Mouse (Mus musculus): ENCODE data around the gene Tshb. TPM values are rescaled to one million over a fixed set of nuclear protein-coding genes. Genes with fewer than 3 reads are reported as not detected.

Gene Tshb
- polyA plus RNA-seq, 1 experiment from 2014 or later, result 0.08 TPM

- Histone ChIP-seq H3K4me2 (replicated peaks) (no peak overlapping the region), H3K27ac (replicated peaks) (no peak overlapping the region), H3K4me3 (no peak overlapping the region), H3K27me3 (no peaks in the 10 kb centered on the region), H3K9me3 (no peaks in the 10 kb centered on the region), H3K36me3 (no peaks in the 10 kb centered on the region), H3K9ac (replicated peaks) (no peak overlapping the region), H3K4me1 (peaks cover 19% of the 10 kb centered on the region)
- 84% methylated on average over 6 of the region's 6 CpGs for WGBS
- no peak for ATAC-seq (replicated peaks)
Observed at GRCm38 (mm10) chr3:102736436-102736835, 46.1 kb downstream of the Tshb start.

- Histone ChIP-seq H3K4me3 (peak overlapping the region; percentile 72), H3K9ac (replicated peaks) (peak overlapping the region; percentile 68), H3K27ac (replicated peaks) (no peak overlapping the region), H3K4me1 (peaks cover 19% of the 10 kb centered on the region), H3K9me3 (no peaks in the 10 kb centered on the region), H3K4me2 (replicated peaks) (peak overlapping the region; percentile 81), H3K36me3 (no peaks in the 10 kb centered on the region), H3K27me3 (no peaks in the 10 kb centered on the region)
- ATAC-seq (replicated peaks), result peak; percentile 23; the same call in 1 of the 2 replicates
- 43% methylated on average over 6 of the region's 6 CpGs for WGBS
Observed at GRCm38 (mm10) chr3:102735638-102736037, 46.9 kb downstream of the Tshb start.

GRCm38 (mm10) chr3:102735031-102735558, 47.4 kb downstream of the Tshb start:
- peak overlapping the region; percentile 44; the same call in 1 of the 2 replicates for H3K27ac ChIP-seq (replicated peaks)
- 1% methylated on average over 33 of the region's 33 CpGs for WGBS
- H3K4me3 ChIP-seq, result peak overlapping the region; percentile 72
- H3K27me3 ChIP-seq, result no peaks in the 10 kb centered on the region
- no peaks in the 10 kb centered on the region for H3K36me3 ChIP-seq
- H3K9ac ChIP-seq (replicated peaks), result peak overlapping the region; percentile 68
- ATAC-seq (replicated peaks), result peak; percentile 80
- H3K4me2 ChIP-seq (replicated peaks), result peak overlapping the region; percentile 81
- H3K4me1 ChIP-seq, result peaks cover 19% of the 10 kb centered on the region
- no peaks in the 10 kb centered on the region for H3K9me3 ChIP-seq

- Histone ChIP-seq H3K27me3 (no peaks in the 10 kb centered on the region), H3K4me2 (replicated peaks) (peak within 1 kb of the TSS; percentile 81), H3K27ac (replicated peaks) (peak within 1 kb of the TSS; percentile 44), H3K9me3 (no peaks in the 10 kb centered on the region), H3K36me3 (no peaks in the 10 kb centered on the region), H3K4me3 (peak within 1 kb of the TSS; percentile 72), H3K9ac (replicated peaks) (peak within 1 kb of the TSS; percentile 68), H3K4me1 (peaks cover 19% of the 10 kb centered on the region)
- ATAC-seq (replicated peaks), result peak; percentile 79
- WGBS, result under 1% methylated on average over 52 of the region's 54 CpGs
Observed at GRCm38 (mm10) chr3:102734313-102735030, 48.0 kb downstream of the Tshb start, which contains the start of gene Tspan2. Tspan2 (plus strand) TSS chr3:102734529.

GRCm38 (mm10) chr3:102733936-102734312, 48.6 kb downstream of the Tshb start:
- peak overlapping the region; percentile 68 for H3K9ac ChIP-seq (replicated peaks)
- peak; percentile 2 for ATAC-seq (replicated peaks)
- H3K9me3 ChIP-seq, result no peaks in the 10 kb centered on the region
- H3K4me3 ChIP-seq, result peak overlapping the region; percentile 72
- no peaks in the 10 kb centered on the region for H3K27me3 ChIP-seq
- 27% methylated on average over 6 of the region's 6 CpGs for WGBS
- H3K4me1 ChIP-seq, result peaks cover 19% of the 10 kb centered on the region
- H3K27ac ChIP-seq (replicated peaks), result peak overlapping the region; percentile 36
- no peaks in the 10 kb centered on the region for H3K36me3 ChIP-seq
- H3K4me2 ChIP-seq (replicated peaks), result peak overlapping the region; percentile 81

- 96% methylated on average over 3 of the region's 3 CpGs for WGBS
- Histone ChIP-seq H3K27me3 (no peaks in the 10 kb centered on the region), H3K4me1 (peaks cover 19% of the 10 kb centered on the region), H3K9ac (replicated peaks) (no peak overlapping the region), H3K9me3 (no peaks in the 10 kb centered on the region), H3K27ac (replicated peaks) (no peak overlapping the region), H3K36me3 (no peaks in the 10 kb centered on the region), H3K4me3 (no peak overlapping the region), H3K4me2 (replicated peaks) (no peak overlapping the region)
- no peak for ATAC-seq (replicated peaks)
Observed at GRCm38 (mm10) chr3:102733050-102733449, 49.5 kb downstream of the Tshb start.

- H3K9me3 ChIP-seq, result no peaks in the 10 kb centered on the region
- H3K4me3 ChIP-seq, result no peak overlapping the region
- no peak for ATAC-seq (replicated peaks)
- H3K4me1 ChIP-seq, result peaks cover 19% of the 10 kb centered on the region
- H3K27ac ChIP-seq (replicated peaks), result no peak overlapping the region
- no peak overlapping the region for H3K4me2 ChIP-seq (replicated peaks)
- no peak overlapping the region for H3K9ac ChIP-seq (replicated peaks)
- 89% methylated on average over 4 of the region's 4 CpGs for WGBS
- H3K27me3 ChIP-seq, result no peaks in the 10 kb centered on the region
- H3K36me3 ChIP-seq, result no peaks in the 10 kb centered on the region
Observed at GRCm38 (mm10) chr3:102732619-102733018, 49.9 kb downstream of the Tshb start.

GRCm38 (mm10) chr3:102731112-102731511, 51.4 kb downstream of the Tshb start:
- H3K4me1 ChIP-seq, result peaks cover 11% of the 10 kb centered on the region
- no peak overlapping the region for H3K4me3 ChIP-seq
- no peaks in the 10 kb centered on the region for H3K9me3 ChIP-seq
- H3K9ac ChIP-seq (replicated peaks), result no peak overlapping the region
- H3K27me3 ChIP-seq, result no peaks in the 10 kb centered on the region
- H3K27ac ChIP-seq (replicated peaks), result no peak overlapping the region
- H3K36me3 ChIP-seq, result no peaks in the 10 kb centered on the region
- no peak for ATAC-seq (replicated peaks)
- 64% methylated on average over 3 of the region's 3 CpGs for WGBS
- H3K4me2 ChIP-seq (replicated peaks), result no peak overlapping the region

GRCm38 (mm10) chr3:102729416-102729815, 53.1 kb downstream of the Tshb start:
- Histone ChIP-seq H3K36me3 (no peaks in the 10 kb centered on the region), H3K4me1 (peaks cover 4% of the 10 kb centered on the region), H3K9ac (replicated peaks) (no peak overlapping the region), H3K4me3 (no peak overlapping the region), H3K9me3 (no peaks in the 10 kb centered on the region), H3K27ac (replicated peaks) (no peak overlapping the region), H3K27me3 (no peaks in the 10 kb centered on the region), H3K4me2 (replicated peaks) (no peak overlapping the region)
- 64% methylated on average over 5 of the region's 5 CpGs for WGBS
- ATAC-seq (replicated peaks), result no peak

Other genes with a start within 250 kb of the Tshb start
- 6.7 and 7.5 TPM in 2 replicates for gene Tspan2, start 48.2 kb downstream of the Tshb start, polyA plus RNA-seq (2015; fragmentation: Nextera tagmentation; extraction: Ambion mirVana)
- gene Sycp1, start 153.4 kb upstream of the Tshb start, polyA plus RNA-seq (2015; fragmentation: Nextera tagmentation; extraction: Ambion mirVana), result not detected in 2 replicates
- 0.13 TPM in 2 replicates for gene Nr1h5, start 181.4 kb upstream of the Tshb start, polyA plus RNA-seq (2015; fragmentation: Nextera tagmentation; extraction: Ambion mirVana)
- gene Sike1, start 213.0 kb upstream of the Tshb start, polyA plus RNA-seq (2015; fragmentation: Nextera tagmentation; extraction: Ambion mirVana), result 54.9 and 55.8 TPM in 2 replicates
- 455 and 463 TPM in 2 replicates for gene Csde1, start 237.7 kb upstream of the Tshb start, polyA plus RNA-seq (2015; fragmentation: Nextera tagmentation; extraction: Ambion mirVana)

Data from forebrain, embryonic 15.5 days (tissue).